Mouse (Mus musculus) megakaryocyte, embryonic 14.5 days (primary cell): ENCODE measurements around the gene Hist1h2be.

Source experiments
- FLI1 ChIP-seq: IDR thresholded peaks from 2 replicates; pipeline ENCODE4 v1.6.1; 2012; ENCODE audit warnings: low read length, inconsistent platforms, mixed read lengths
- GATA1 ChIP-seq: IDR thresholded peaks from 3 replicates; pipeline ENCODE4 v1.6.1; 2012; ENCODE audit warnings: mixed read lengths, low read length, inconsistent platforms, borderline replicate concordance

- TF ChIP-seq GATA1 (no peak), FLI1 (no peak)
Measured at GRCm38 (mm10) chr13:23604452-23604851, 16.5 kb downstream of the Hist1h2be start.
